ENCODE assay signal across 29 mouse cellular contexts in the genomic region with DNA sequence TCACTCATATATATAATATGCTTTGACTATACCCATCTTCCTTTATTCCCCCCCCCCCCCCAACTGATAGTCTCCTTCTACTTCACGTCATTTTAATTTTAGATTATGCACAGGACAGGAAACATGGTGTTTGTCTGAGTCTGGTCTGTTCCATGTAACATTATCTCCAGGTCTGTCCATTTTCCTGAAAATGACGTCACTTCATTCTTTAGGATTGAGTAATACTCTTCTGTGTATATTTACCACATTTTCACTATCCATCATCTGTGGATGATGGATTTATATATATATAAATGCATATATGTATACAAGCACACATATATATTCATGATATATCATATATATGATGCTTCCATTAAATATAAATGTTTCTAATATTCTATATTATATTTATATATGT.
"Had no signal": no experiment of that assay in that cellular context is flagged by ENCODE, and none has a peak within 500 bp of the region (broad histone marks: within the 10 kb centered on the region; RNA-seq: fewer than 3 reads in every experiment).

No protein-coding gene starts in this region.

- H3K4me3 ChIP-seq: heart, embryonic 10.5 days; heart, embryonic 12.5 days; heart, embryonic 13.5 days; heart, embryonic 15.5 days; hindbrain, embryonic 10.5 days; hindbrain, embryonic 12.5 days; hindbrain, embryonic 13.5 days; hindbrain, embryonic 15.5 days; intestine, embryonic 15.5 days; kidney, embryonic 15.5 days; layer of hippocampus, adult 2 months; left cerebral cortex, adult 2 months had no signal

- H3K36me3 ChIP-seq: heart, embryonic 10.5 days; heart, embryonic 12.5 days; heart, embryonic 13.5 days; heart, embryonic 15.5 days; hindbrain, embryonic 10.5 days; hindbrain, embryonic 12.5 days; hindbrain, embryonic 13.5 days; hindbrain, embryonic 15.5 days; intestine, embryonic 15.5 days; kidney, embryonic 15.5 days had no signal

- H3K27me3 ChIP-seq: heart, embryonic 13.5 days; heart, embryonic 15.5 days; hindbrain, embryonic 12.5 days; hindbrain, embryonic 13.5 days; intestine, embryonic 15.5 days; kidney, embryonic 15.5 days had no signal

- DNase-seq: heart, postnatal 14 days; heart, postnatal 36 days; heart, postnatal 4 days; kidney, adult 11 months; kidney, adult 18-20 months; kidney, adult 2 months; kidney, adult 8-10 months; kidney, adult 9 months; kidney, postnatal 10 days; kidney, postnatal 14 days; kidney, postnatal 25 days; kidney, postnatal 36 days; kidney, postnatal 4 days; layer of hippocampus, adult 9-11 months; layer of hippocampus, postnatal 36 days had no signal

- H3K4me2 ChIP-seq: heart, embryonic 11.5 days; heart, embryonic 12.5 days; heart, embryonic 13.5 days; heart, embryonic 15.5 days; hindbrain, embryonic 12.5 days; hindbrain, embryonic 13.5 days; hindbrain, embryonic 14.5 days; hindbrain, embryonic 15.5 days; intestine, embryonic 15.5 days; kidney, embryonic 15.5 days had no signal
